Mouse (Mus musculus) forebrain, embryonic 14.5 days (tissue): ENCODE results near the gene Foxd3. TPM values are rescaled to one million over a fixed set of nuclear protein-coding genes. Genes with fewer than 3 reads are reported as not detected.
"Not testable (repeated sequence)": the region's sequence is repeated elsewhere in the genome, so short reads cannot be mapped to it uniquely, and the experiment has no call there.

Experiments
- ATAC-seq: fragments of 200-750 bp; cut with Nextera tagmentation; 2 replicates; pipeline ENCODE4 v1.8.0; 2017; ENCODE audit warnings: mild to moderate bottlenecking, moderate library complexity
- DNase-seq: peaks from one replicate; pipeline ENCODE4 v3.0.0-alpha.2; 2015; ENCODE audit warnings: low spot score
- H3K27ac ChIP-seq: fragments of 300-500 bp; sonication (generic); 2 replicates; pipeline ENCODE4 v1.5.1; 2014; ENCODE audit warnings: low read depth, mild to moderate bottlenecking, control low read depth, low read length, moderate library complexity
- H3K27me3 ChIP-seq: fragments of 300-500 bp; sonication (generic); replicated peaks from 2 replicates; pipeline ENCODE4 v1.6.1; 2014; ENCODE audit warnings: low read length, control low read depth, mixed read lengths; ENCODE audit not compliant: control insufficient read depth, insufficient read depth
- H3K36me3 ChIP-seq: fragments of 300-500 bp; sonication (generic); 2 replicates; pipeline ENCODE4 v1.6.1; 2014; ENCODE audit warnings: low read length, control low read depth; ENCODE audit not compliant: control insufficient read depth, insufficient read depth
- H3K4me1 ChIP-seq: fragments of 300-500 bp; sonication (generic); 2 replicates; pipeline ENCODE4 v1.6.1; 2014; ENCODE audit warnings: antibody characterized with exemption, low read length, control low read depth; ENCODE audit not compliant: control insufficient read depth, insufficient read depth
- H3K4me2 ChIP-seq: fragments of 300-500 bp; sonication (generic); 2 replicates; pipeline ENCODE4 v1.6.1; 2014; ENCODE audit warnings: mild to moderate bottlenecking, control low read depth, low read length
- H3K4me3 ChIP-seq: fragments of 300-500 bp; sonication (generic); 2 replicates; pipeline ENCODE4 v1.5.1; 2014; ENCODE audit warnings: low read depth, low read length, control low read depth
- H3K9ac ChIP-seq: fragments of 300-500 bp; sonication (generic); 2 replicates; pipeline ENCODE4 v1.6.1; 2014; ENCODE audit warnings: mild to moderate bottlenecking, low read length, control low read depth, moderate library complexity
- H3K9me3 ChIP-seq: fragments of 300-500 bp; sonication (generic); replicated peaks from 2 replicates; pipeline ENCODE4 v1.6.1; 2016; ENCODE audit warnings: low read length, control low read depth, mixed read lengths; ENCODE audit not compliant: control insufficient read depth
- WGBS: fragments of 180-500 bp; shearing (Covaris S2); extraction: QIAGEN DNeasy Blood & Tissue Kit; methylation state at CpG from one replicate; pipeline ENCODE4 v1.1.7; 2014; 5-methylcytosine and 5-hydroxymethylcytosine counted together
- polyA plus RNA-seq: library from polyadenylated mRNA; unstranded; fragments of >200 nt; fragmentation: Nextera tagmentation; extraction: Ambion mirVana; gene quantifications from 2 replicates; pipeline ENCODE4 v1.2.1, GENCODE M21; 2014

Gene Foxd3
- 0.12 TPM in 1 of 2 replicates, not detected in the other for polyA plus RNA-seq

- Histone ChIP-seq H3K9me3 (no peaks in the 10 kb centered on the region), H3K27ac (no peak within 1 kb of the TSS), H3K36me3 (no peaks in the 10 kb centered on the region), H3K4me2 (peak within 1 kb of the TSS; percentile 41), H3K4me1 (peaks cover 4% of the 10 kb centered on the region; the same call in 1 of the 2 replicates), H3K27me3 (peaks cover 79% of the 10 kb centered on the region), H3K4me3 (peak within 1 kb of the TSS; percentile 26), H3K9ac (no peak within 1 kb of the TSS)
- ATAC-seq (0 out of 2 replicates have a peak, but pooled peaks have one; percentile 10), DNase-seq (no peak)
- under 1% methylated on average over 44 of the region's 62 CpGs for WGBS
These were observed at the start of gene Foxd3 for GRCm38 (mm10) chr4:99655937-99656604. Gene Foxd3 (plus strand): TSS chr4:99656299.

GRCm38 (mm10) chr4:99612156-99612555 is 43.9 kb upstream of the Foxd3 start:
- no peak for DNase-seq
- no peak overlapping the region for H3K4me2 ChIP-seq
- no peak overlapping the region for H3K4me3 ChIP-seq
- no peak overlapping the region for H3K27ac ChIP-seq
- no peak overlapping the region for H3K9ac ChIP-seq
- no peaks in the 10 kb centered on the region for H3K4me1 ChIP-seq
- no peak for ATAC-seq
- H3K27me3 ChIP-seq = no peaks in the 10 kb centered on the region
- no peaks in the 10 kb centered on the region for H3K36me3 ChIP-seq
- 86% methylated on average over 10 of the region's 10 CpGs for WGBS
- no peaks in the 10 kb centered on the region for H3K9me3 ChIP-seq

GRCm38 (mm10) chr4:99612609-99613350 is 43.3 kb upstream of the Foxd3 start:
- Histone ChIP-seq H3K4me1 (no peaks in the 10 kb centered on the region), H3K9ac (no peak overlapping the region), H3K27ac (no peak overlapping the region), H3K36me3 (no peaks in the 10 kb centered on the region), H3K9me3 (no peaks in the 10 kb centered on the region), H3K4me3 (no peak overlapping the region), H3K27me3 (no peaks in the 10 kb centered on the region), H3K4me2 (no peak overlapping the region)
- no peak for DNase-seq
- 88% methylated on average over 12 of the region's 12 CpGs for WGBS
- no peak for ATAC-seq

GRCm38 (mm10) chr4:99626047-99626844 is 29.9 kb upstream of the Foxd3 start:
- peak; percentile 67 for DNase-seq
- no peaks in the 10 kb centered on the region for H3K9me3 ChIP-seq
- H3K36me3 ChIP-seq = no peaks in the 10 kb centered on the region
- H3K4me3 ChIP-seq = no peak overlapping the region
- ATAC-seq = peak; percentile 60; the same call in 1 of the 2 replicates
- 8% methylated on average over 21 of the region's 24 CpGs for WGBS
- 0 out of 2 replicates have a peak, but pooled peaks cover 3% of the 10 kb centered on the region for H3K4me1 ChIP-seq
- 0 out of 2 replicates have a peak, but pooled peaks cover 8% of the 10 kb centered on the region for H3K27me3 ChIP-seq
- no peak overlapping the region for H3K9ac ChIP-seq
- H3K4me2 ChIP-seq = peak overlapping the region; percentile 37
- H3K27ac ChIP-seq = no peak overlapping the region

GRCm38 (mm10) chr4:99627057-99627456 is 29.0 kb upstream of the Foxd3 start:
- no peak overlapping the region for H3K27ac ChIP-seq
- 65% methylated on average over 13 of the region's 13 CpGs for WGBS
- H3K27me3 ChIP-seq = 0 out of 2 replicates have a peak, but pooled peaks cover 8% of the 10 kb centered on the region
- no peaks in the 10 kb centered on the region for H3K9me3 ChIP-seq
- no peak overlapping the region for H3K9ac ChIP-seq
- ATAC-seq (no peak), DNase-seq (no peak)
- no peaks in the 10 kb centered on the region for H3K36me3 ChIP-seq
- no peak overlapping the region for H3K4me2 ChIP-seq
- no peak overlapping the region for H3K4me3 ChIP-seq
- H3K4me1 ChIP-seq = 0 out of 2 replicates have a peak, but pooled peaks cover 3% of the 10 kb centered on the region

- no peaks in the 10 kb centered on the region for H3K9me3 ChIP-seq
- H3K9ac ChIP-seq = no peak overlapping the region
- DNase-seq (no peak), ATAC-seq (no peak)
- no peak overlapping the region for H3K4me2 ChIP-seq
- no peak overlapping the region for H3K4me3 ChIP-seq
- no peaks in the 10 kb centered on the region for H3K4me1 ChIP-seq
- WGBS = 82% methylated on average over 4 of the region's 4 CpGs
- H3K27ac ChIP-seq = no peak overlapping the region
- H3K36me3 ChIP-seq = no peaks in the 10 kb centered on the region
- no peaks in the 10 kb centered on the region for H3K27me3 ChIP-seq
These were observed 20.1 kb upstream of the Foxd3 start for GRCm38 (mm10) chr4:99636038-99636437.

- Histone ChIP-seq H3K9me3 (no peaks in the 10 kb centered on the region), H3K4me3 (no peak overlapping the region), H3K27me3 (no peaks in the 10 kb centered on the region), H3K9ac (no peak overlapping the region), H3K36me3 (no peaks in the 10 kb centered on the region), H3K4me2 (no peak overlapping the region), H3K27ac (no peak overlapping the region), H3K4me1 (no peaks in the 10 kb centered on the region)
- WGBS = 91% methylated on average over 4 of the region's 4 CpGs
- no peak for DNase-seq
- ATAC-seq = no peak
These were observed 19.4 kb upstream of the Foxd3 start for GRCm38 (mm10) chr4:99636711-99637110.

GRCm38 (mm10) chr4:99640619-99641018 is 15.5 kb upstream of the Foxd3 start:
- not testable (repeated sequence) for H3K36me3 ChIP-seq, H3K9me3 ChIP-seq, DNase-seq, H3K27me3 ChIP-seq, H3K4me3 ChIP-seq, H3K4me2 ChIP-seq, ATAC-seq, H3K27ac ChIP-seq, H3K9ac ChIP-seq, H3K4me1 ChIP-seq
- WGBS = 92% methylated on average over 5 of the region's 5 CpGs
